Mouse (Mus musculus) CD4-positive naive resting alpha-beta T cell, adult 57 days (primary cell): ENCODE data around the gene Dnal4. TPM values are rescaled to one million over a fixed set of nuclear protein-coding genes. Genes with fewer than 3 reads are reported as not detected.

Experiments
- total RNA-seq: library from RNA; stranded (reverse); gene quantifications from one replicate; pipeline ENCODE4 v1.2.4, GENCODE M21; 2023

Gene Dnal4
- 6.8 TPM for total RNA-seq

GRCm38 (mm10) chr15:79777749-79778148 lies at the start of gene Dnal4:
TSS of gene Dnal4 (minus strand) at chr15:79777849.

GRCm38 (mm10) chr15:79804352-79805071 lies 26.9 kb upstream of the Dnal4 start, which contains the start of gene Nptxr:
TSS of gene Nptxr (minus strand) at chr15:79804766.

GRCm38 (mm10) chr15:79741921-79742705 lies 35.5 kb downstream of the Dnal4 start, which contains the start of gene Sun2:
TSS of gene Sun2 (minus strand) at chr15:79742536.

Other genes with a start within 250 kb of the Dnal4 start
- 302 TPM for gene Ddx17, start 231.1 kb downstream of the Dnal4 start, total RNA-seq
- not detected for gene Dmc1, start 172.7 kb downstream of the Dnal4 start, total RNA-seq
- 0.47 TPM for gene Fam227a, start 118.9 kb downstream of the Dnal4 start, total RNA-seq
- 6.7 TPM for gene Cby1, start 118.7 kb downstream of the Dnal4 start, total RNA-seq
- gene Tomm22, start 107.0 kb downstream of the Dnal4 start, total RNA-seq = 99.1 TPM
- gene Josd1, start 89.9 kb downstream of the Dnal4 start, total RNA-seq = 24.4 TPM
- gene Gtpbp1, start 87.0 kb downstream of the Dnal4 start, total RNA-seq = 126 TPM
- 426 TPM for gene Sun2, start 35.3 kb downstream of the Dnal4 start, total RNA-seq
- gene Nptxr, start 26.9 kb upstream of the Dnal4 start, total RNA-seq = 0.33 TPM
- not detected for gene Npcd, start 56.4 kb upstream of the Dnal4 start, total RNA-seq
- gene Cbx6, start 56.8 kb upstream of the Dnal4 start, total RNA-seq = 20.6 TPM
- 91.8 TPM for gene Apobec3, start 113.8 kb upstream of the Dnal4 start, total RNA-seq
- gene Cbx7, start 193.3 kb upstream of the Dnal4 start, total RNA-seq = 128 TPM
- gene Pdgfb, start 237.1 kb upstream of the Dnal4 start, total RNA-seq = 1.7 TPM